Mouse (Mus musculus): ENCODE measurements around the gene Rcvrn.

Gene Rcvrn

GRCm38 (mm10) chr11:67694703-67695376 is at the start of gene Rcvrn:
TSS of gene Rcvrn (plus strand) at chr11:67695326.
- no peak for DNase-seq

DNA sequence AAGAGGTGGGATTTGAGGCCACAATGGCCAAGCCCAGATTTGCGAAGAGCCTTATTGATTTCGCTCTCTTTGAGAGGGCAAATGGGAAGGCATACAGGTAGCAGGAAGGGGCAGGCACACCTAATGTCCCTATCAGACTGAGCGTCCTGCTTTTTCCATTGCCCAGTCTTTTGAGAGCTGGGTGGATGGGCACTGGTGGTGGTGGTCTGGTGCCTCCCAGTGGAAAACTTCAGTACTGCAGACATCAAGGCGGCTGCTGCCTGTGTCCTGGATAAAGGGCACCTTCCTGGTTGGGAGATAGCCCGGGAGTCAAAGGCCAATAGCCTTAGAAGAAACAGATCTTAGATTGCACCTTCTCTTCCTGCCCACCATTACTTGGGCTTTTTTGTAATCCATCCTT is 47.4 kb upstream of the Rcvrn start:
- DNase-seq, result peak; percentile 69

DNA sequence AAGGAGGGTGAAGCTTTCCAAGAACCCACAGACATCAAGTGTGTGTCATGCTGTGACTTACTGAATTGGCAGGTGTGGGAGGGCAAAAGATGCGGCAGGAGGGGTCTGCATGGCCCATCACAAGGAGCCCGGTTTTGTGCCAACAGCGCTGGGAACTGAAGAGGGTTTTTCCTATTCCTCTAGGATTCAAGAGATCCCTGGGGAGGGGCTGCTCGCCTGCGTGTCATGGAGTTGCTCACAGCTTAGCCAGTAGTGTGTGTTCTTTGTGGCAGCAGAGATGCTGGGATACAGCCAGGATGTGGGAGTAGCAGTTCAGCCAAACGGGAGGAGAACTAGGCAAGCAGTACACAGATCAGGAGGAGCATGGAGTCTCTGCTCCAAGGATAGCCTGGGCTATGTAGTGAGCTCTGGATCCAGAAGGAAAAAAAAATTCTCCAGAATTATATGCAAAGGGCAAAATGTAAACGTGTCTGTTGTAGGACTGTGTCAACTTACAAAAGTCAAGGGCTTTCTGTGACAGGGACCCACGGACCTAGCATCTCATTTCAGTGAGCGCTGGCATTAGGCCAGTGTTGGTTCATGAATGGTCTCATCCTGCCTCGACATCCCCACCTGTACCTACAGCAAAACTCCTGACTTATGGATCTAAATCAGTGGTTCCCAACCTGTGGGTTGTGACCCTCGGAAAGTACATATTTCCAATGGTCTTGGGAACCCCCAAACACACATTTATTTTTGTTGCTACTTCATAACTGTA is 46.3 kb upstream of the Rcvrn start:
- peak; percentile 47 for DNase-seq

DNA sequence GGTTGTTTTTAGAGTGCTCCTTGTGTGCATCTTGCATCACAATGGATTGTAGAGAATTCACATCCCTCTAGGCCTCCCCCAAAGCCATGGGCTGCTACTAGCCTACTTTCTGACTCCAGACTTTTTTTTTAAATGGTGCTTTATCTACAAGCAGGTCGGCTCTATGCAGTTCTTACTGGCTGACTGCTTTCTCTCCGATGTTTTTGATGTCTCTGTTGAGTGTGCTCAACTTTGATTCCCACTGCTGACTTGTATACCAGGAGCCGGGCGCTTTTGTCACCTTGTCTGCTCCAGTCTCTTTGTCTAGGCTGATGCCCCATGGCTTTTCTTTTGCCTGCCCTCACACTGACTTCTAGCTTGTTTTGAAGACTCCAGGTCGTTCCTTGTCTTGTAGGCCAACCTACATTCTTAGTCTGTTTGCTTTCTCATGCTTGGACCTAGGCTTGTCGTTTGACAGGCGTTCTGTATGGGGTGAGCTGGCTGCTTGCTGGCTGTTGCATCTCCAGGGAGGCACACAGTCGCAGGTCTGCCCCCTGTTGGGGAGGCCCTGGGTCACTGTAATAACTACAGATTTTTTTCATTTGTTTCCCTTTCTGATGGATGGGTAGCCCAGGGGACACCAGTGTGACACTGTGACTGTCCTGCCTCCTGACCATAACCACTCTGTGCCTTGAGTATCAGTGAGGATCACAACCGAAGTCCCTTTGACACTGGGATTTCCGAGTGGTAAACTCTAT is 45.0 kb upstream of the Rcvrn start:
- DNase-seq, result no peak

DNA sequence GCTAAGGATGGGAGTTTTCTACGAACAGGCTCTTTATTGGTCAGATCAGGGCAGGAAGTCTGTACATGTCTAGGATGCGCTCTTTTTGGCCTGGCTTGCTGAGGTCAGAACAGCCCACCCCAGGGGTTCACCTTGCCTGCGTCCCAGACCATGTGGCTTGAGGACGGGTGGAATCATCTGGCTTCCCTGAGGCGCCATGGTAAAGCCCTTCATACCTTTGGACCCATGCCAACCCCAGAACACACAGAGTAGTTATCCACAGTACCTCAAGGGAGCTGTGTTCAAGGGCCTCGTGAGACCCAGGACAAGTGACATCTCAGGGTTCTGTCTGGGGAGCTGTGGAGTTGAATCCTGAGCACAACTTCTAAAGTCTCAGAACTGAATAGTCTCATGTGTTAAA is 43.4 kb upstream of the Rcvrn start:
- DNase-seq, result no peak

DNA sequence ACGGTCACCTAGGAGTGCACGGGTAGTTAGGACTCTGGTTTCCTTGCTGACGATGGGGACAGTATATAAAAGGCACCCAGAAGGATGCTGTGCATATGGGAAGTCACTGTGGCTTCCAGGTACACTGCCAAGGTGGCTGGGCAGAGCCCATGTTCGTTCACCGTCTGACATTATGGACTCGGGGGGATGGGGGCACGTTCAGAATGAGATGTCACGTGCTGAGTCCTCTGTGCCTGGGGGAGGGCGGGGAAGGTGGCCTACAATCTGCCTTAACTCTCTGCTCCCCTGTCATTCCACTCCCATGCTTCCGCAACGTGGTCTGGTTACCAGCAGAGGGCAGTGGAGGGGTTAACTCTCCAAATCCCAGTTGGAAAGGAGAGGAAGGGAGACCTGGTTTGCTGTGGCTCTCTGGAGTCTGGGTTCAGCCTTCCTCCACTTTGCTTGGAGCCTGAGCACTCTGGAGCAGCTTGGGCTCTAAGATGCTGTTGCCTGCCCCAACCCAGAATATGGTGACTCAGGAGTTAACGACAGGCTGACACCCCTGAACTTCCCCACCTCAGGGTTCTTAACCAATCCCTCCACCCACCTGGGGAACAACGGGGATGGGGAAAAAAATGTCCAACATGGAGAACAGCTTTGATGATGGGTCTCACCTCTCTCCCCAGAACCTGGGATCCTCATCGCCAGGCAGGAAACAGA is 42.8 kb upstream of the Rcvrn start:
- peak; percentile 48 for DNase-seq

DNA sequence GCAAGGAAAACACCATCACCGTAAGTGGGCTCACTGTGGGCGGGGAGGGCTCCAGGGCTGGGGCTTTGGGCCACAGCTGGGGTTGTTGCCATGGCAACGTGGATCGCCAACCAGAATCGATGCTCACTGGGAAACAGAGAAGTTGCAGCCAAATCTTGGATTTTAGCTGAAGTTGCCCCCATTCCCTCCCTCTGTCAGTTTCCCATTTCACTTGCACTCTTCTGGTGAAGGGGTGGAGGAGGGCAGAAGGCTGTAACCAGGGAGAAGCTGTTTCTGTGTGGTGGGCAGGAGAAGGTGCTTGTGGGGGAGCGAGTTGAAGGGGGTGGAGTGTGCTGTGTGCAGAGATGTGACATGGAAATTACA is 42.3 kb upstream of the Rcvrn start:
- DNase-seq, result no peak

DNA sequence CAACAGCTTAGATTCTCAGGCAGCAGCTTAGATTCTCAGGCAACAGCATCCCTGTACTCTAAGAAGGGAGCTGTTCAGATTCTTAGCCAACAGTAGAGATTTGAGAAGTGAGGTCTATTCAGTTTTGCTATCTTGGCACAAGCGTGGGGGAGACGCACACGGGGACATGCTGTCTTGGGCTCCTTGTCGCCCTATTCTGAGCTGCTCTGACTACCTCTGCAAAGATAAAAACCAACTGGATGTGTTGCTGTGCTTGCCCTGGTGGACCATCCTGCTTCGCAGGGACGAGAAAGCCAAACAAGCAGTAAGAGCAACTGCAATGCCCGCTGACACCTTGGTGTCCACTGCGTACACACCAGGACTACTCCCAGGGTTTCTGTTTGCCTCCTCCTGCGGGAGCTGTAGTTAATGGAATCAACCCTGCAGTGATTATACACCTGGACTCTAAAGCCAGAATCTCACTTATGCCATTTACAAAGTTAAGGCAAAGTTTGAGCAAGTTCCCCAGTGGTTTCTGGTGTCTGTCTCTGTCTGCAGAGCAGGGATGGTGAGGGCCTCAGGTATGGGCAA is 41.5 kb upstream of the Rcvrn start:
- DNase-seq, result no peak

DNA sequence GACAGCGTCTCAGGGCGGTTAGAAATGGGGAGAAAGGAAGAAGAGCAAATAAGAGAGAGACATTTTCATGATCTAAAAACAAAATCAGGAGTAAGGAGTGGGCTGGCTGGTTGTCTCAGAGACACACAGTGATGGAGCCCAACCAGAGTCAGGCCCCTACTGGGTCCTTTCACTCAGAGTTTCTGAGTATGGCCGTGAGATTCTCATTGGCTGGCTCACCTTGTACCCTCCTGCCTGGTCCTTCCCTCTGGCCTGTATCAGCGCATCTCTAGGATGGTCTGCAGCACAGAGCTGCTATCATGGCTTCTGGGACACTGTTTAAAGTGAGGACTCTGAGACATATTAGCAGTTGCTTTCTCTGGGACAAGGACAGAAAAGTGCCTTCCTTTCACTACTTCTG is 40.6 kb upstream of the Rcvrn start:
- DNase-seq, result no peak

GRCm38 (mm10) chr11:67655236-67655959 is 39.7 kb upstream of the Rcvrn start:
- no peak for DNase-seq

- no peak for DNase-seq
Measured at GRCm38 (mm10) chr11:67656366-67656765, 38.8 kb upstream of the Rcvrn start.

DNA sequence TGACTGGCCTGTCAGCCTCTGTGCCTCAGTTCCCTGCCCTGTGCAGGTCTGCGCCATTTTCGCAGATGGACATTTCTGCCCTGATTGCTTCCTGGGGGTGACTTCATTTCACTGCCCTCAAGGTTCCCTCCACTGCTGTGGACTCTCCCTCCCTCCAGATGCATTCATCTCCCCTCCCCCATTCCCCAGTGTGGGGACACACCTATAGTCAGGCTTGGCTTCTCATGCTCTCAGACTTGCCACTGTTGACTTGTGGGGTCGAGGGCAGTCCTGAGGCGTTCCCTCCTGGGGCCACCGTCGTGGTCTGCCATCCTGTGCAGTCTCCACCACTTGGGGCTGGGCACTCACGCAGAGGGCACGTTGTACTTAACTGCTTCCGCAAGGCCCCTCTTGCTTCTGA is 38.3 kb upstream of the Rcvrn start:
- DNase-seq, result no peak

GRCm38 (mm10) chr11:67657685-67658382 is 37.3 kb upstream of the Rcvrn start:
- DNase-seq, result no peak

DNA sequence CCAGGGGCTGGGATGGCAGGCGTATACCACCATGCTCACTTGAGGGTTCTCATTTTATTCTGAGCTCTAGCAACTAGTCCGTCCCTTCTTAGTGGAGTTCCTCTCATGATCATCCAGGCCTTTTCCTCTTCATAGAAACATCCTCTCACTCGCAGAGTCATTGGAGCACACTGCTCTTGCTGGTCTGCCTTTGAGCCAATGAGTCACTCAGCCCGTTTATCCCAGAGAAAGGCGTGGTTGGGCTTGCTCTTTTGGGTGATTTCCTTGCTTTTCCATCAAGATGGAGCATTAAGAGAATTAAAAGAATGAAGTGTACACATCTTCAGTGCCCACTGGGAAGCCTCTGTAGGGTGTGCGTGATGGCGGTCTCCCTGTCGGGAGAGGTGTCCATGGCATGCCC is 33.7 kb upstream of the Rcvrn start:
- no peak for DNase-seq

- no peak for DNase-seq
Measured at GRCm38 (mm10) chr11:67663437-67663836, 31.7 kb upstream of the Rcvrn start.

DNA sequence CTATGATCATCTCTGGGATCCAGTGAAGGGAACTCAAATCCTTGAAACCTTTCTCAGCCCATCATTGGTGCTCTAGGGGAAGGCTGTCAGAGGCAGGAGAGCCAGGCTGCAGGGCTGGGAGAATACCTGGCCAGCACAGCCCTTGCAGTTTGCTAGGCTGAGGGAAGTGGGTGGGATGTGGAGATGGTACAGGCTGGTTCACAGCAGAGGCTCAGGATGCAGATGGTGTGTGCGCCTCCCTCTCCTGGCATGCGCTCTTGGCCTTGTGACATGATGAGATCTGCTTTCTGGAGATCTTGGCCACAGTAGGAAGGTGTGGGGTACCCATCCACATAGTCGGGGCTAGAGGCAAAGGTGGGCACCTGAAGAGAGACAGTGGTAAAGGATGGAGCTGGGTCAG is 30.9 kb upstream of the Rcvrn start:
- DNase-seq, result no peak

- DNase-seq, result no peak
Measured at GRCm38 (mm10) chr11:67664918-67665317, 30.2 kb upstream of the Rcvrn start.

DNA sequence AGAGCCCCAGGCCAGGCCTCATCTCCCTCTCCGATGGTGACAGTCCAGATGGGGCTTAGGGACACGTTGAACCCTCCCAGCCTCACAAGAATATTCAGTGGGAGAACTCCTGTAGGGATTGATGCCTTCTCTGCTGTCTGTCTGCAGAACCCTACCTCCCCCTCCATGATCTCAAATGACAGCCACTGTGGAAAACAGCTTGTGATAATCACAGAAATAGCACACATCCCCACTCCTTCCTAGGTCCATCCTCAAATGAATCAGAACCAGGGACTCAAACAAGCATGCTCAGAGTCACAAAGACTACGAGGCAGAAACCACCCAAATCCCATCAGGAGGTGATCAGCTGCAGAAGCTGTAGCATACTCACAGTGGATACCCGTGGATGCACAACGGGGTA is 29.0 kb upstream of the Rcvrn start:
- no peak for DNase-seq

GRCm38 (mm10) chr11:67667531-67668332 is 27.4 kb upstream of the Rcvrn start:
- peak; percentile 74 for DNase-seq

DNA sequence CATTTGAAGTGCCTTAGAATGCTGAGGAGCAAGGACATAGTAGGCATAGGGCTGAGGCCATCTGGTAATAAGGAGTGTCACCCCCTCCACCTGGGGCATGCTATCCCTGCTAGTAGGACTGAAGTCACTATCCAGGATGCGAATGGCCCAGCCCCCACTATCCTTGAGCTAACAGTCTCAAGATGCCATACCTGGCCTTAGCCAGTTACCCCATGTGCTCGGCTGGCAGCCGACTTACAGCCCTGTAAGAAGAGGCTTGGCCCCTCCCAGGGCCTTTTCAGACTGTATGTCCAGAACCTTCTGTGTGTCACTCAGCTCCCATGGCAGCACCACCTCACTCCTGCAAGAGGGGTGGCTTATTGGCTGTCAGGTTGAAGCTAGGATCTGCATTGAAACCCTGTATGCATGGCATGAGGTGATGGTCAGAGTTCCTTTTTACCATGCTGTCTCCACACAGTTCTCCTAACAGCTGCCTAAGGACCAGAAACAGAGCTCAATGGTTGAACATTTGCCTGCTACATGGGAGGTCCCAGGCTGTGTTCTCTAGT is 26.6 kb upstream of the Rcvrn start:
- DNase-seq, result no peak

DNA sequence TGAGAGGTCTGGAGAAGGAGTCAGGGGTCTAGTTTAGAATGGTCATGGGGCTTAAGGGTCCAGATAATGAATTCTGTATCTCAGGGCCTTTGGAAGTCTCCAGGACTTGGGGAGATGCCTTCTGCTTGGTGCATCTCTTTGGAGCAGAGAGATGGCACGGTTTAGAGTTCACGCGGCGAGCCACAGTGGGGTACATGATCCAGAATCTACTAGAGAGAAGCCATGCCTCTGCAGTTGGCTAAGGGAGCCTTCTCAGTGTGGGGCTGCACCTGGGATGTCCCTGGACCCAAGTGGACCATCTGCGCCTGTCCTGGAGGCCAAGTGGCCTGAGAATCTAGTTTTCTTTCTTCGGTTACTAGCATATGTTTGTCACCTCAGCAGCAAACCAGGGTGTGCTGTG is 25.1 kb upstream of the Rcvrn start:
- DNase-seq, result no peak

Measured in right cerebral cortex, postnatal 14 days (tissue).